Mouse (Mus musculus) heart, postnatal 0 days (tissue): ENCODE data around the gene Cpt2. TPM values are rescaled to one million over a fixed set of nuclear protein-coding genes. Genes with fewer than 3 reads are reported as not detected.
A peak's percentile ranks its signal among the peaks of the same experiment; 100 is the strongest.

Source experiments
- ATAC-seq: fragments of 200-750 bp; cut with Nextera tagmentation; 2 replicates; pipeline ENCODE4 v1.8.0; 2017; ENCODE audit warnings: low read depth, moderate number of reproducible peaks, moderate library complexity; ENCODE audit not compliant: insufficient read depth
- DNase-seq: peaks from one replicate; pipeline ENCODE4 v3.0.0-alpha.2; 2016; ENCODE audit warnings: low spot score
- H3K27ac ChIP-seq: fragments of 300-500 bp; sonication (generic); 2 replicates; pipeline ENCODE4 v1.5.1; 2014; ENCODE audit warnings: low read depth, mild to moderate bottlenecking
- H3K27me3 ChIP-seq: fragments of 300-500 bp; sonication (generic); 2 replicates; pipeline ENCODE4 v1.6.1; 2014; ENCODE audit warnings: low read length, mixed read lengths; ENCODE audit not compliant: control insufficient read depth, insufficient read depth
- H3K36me3 ChIP-seq: fragments of 300-500 bp; sonication (generic); replicated peaks from 2 replicates; pipeline ENCODE4 v1.6.1; 2014; ENCODE audit warnings: low read length, mixed read lengths; ENCODE audit not compliant: control insufficient read depth, insufficient read depth
- H3K4me1 ChIP-seq: fragments of 300-500 bp; sonication (generic); 2 replicates; pipeline ENCODE4 v1.6.1; 2014; ENCODE audit warnings: antibody characterized with exemption; ENCODE audit not compliant: control insufficient read depth, insufficient read depth
- H3K4me2 ChIP-seq: fragments of 300-500 bp; sonication (generic); 2 replicates; pipeline ENCODE4 v1.6.1; 2014; ENCODE audit warnings: low read depth, mild to moderate bottlenecking, low read length, moderate library complexity
- H3K4me3 ChIP-seq: fragments of 300-500 bp; sonication (generic); 2 replicates; pipeline ENCODE4 v1.5.1; 2014; ENCODE audit warnings: low read depth, low read length
- H3K9ac ChIP-seq: fragments of 300-500 bp; sonication (generic); replicated peaks from 2 replicates; pipeline ENCODE4 v1.6.1; 2014; ENCODE audit warnings: low read depth, low read length, mixed read lengths
- H3K9me3 ChIP-seq: fragments of 300-500 bp; sonication (generic); replicated peaks from 2 replicates; pipeline ENCODE4 v1.6.1; 2016; ENCODE audit warnings: low read length; ENCODE audit not compliant: control insufficient read depth
- CTCF ChIP-seq: IDR thresholded peaks from 2 replicates; pipeline ENCODE4 v1.5.1; 2016; ENCODE audit warnings: antibody characterized with exemption, control low read depth, low read depth
- EP300 ChIP-seq: IDR thresholded peaks from 2 replicates; pipeline ENCODE4 v1.6.1; 2016; ENCODE audit warnings: antibody characterized with exemption, low read depth
- WGBS: fragments of 180-500 bp; shearing (Covaris S2); extraction: QIAGEN DNeasy Blood & Tissue Kit; methylation state at CpG from one replicate; pipeline ENCODE4 v1.1.7; 2014; 5-methylcytosine and 5-hydroxymethylcytosine counted together
- polyA plus RNA-seq: library from polyadenylated mRNA; unstranded; fragments of >200 nt; fragmentation: Nextera tagmentation; extraction: Ambion mirVana; gene quantifications from 2 replicates; pipeline ENCODE4 v1.2.1, GENCODE M21; 2015
- total RNA-seq: library from RNA; depleted of rRNA; stranded (reverse); fragments of >200 nt; gene quantifications from 2 replicates; pipeline ENCODE4 v1.2.3, GENCODE M21; 2014; ENCODE audit warnings: low replicate concordance

The Cpt2 gene
- total and polyA plus RNA-seq, 2 experiments from 2014 or later = 159 to 160 TPM

GRCm38 (mm10) chr4:107892663-107893062 is 30.7 kb downstream of the Cpt2 start:
- H3K4me3 ChIP-seq = no peak overlapping the region
- no peaks in the 10 kb centered on the region for H3K27me3 ChIP-seq
- no peak overlapping the region for H3K9ac ChIP-seq
- ATAC-seq (no peak), DNase-seq (peak; percentile 34)
- 80% methylated on average over 2 of the region's 2 CpGs for WGBS
- TF ChIP-seq CTCF = peak; percentile 61
- no peak for TF ChIP-seq EP300
- H3K36me3 ChIP-seq = peaks cover 47% of the 10 kb centered on the region
- peaks cover 7% of the 10 kb centered on the region; the same call in 1 of the 2 replicates for H3K4me1 ChIP-seq
- no peaks in the 10 kb centered on the region for H3K9me3 ChIP-seq
- no peak overlapping the region for H3K27ac ChIP-seq
- H3K4me2 ChIP-seq = no peak overlapping the region

- Histone ChIP-seq H3K4me1 (peaks cover 7% of the 10 kb centered on the region; the same call in 1 of the 2 replicates), H3K9me3 (no peaks in the 10 kb centered on the region), H3K4me3 (peak within 1 kb of the TSS; percentile 68), H3K4me2 (peak within 1 kb of the TSS; percentile 70), H3K36me3 (peaks cover 37% of the 10 kb centered on the region), H3K27me3 (no peaks in the 10 kb centered on the region), H3K9ac (peak within 1 kb of the TSS; percentile 52), H3K27ac (peak within 1 kb of the TSS; percentile 74)
- ATAC-seq (peak; percentile 93), DNase-seq (peak; percentile 94)
- WGBS = under 1% methylated on average over 48 of the region's 48 CpGs
- no peak for TF ChIP-seq CTCF
- no peak for TF ChIP-seq EP300
Observed at GRCm38 (mm10) chr4:107889731-107890432, 33.5 kb downstream of the Cpt2 start, which contains the start of gene 0610037L13Rik. 0610037L13Rik (plus strand) TSS chr4:107889813.

- Histone ChIP-seq H3K4me1 (peaks cover 7% of the 10 kb centered on the region; the same call in 1 of the 2 replicates), H3K27me3 (no peaks in the 10 kb centered on the region), H3K36me3 (peaks cover 37% of the 10 kb centered on the region), H3K9me3 (no peaks in the 10 kb centered on the region), H3K9ac (peak overlapping the region; percentile 52), H3K4me2 (peak overlapping the region; percentile 70), H3K4me3 (peak overlapping the region; percentile 68), H3K27ac (peak overlapping the region; percentile 74)
- DNase-seq (no peak), ATAC-seq (peak; percentile 12; the same call in 1 of the 2 replicates)
- TF ChIP-seq EP300 = no peak
- TF ChIP-seq CTCF = no peak
- under 1% methylated on average over 12 of the region's 12 CpGs for WGBS
Observed at GRCm38 (mm10) chr4:107889385-107889730, 34.1 kb downstream of the Cpt2 start.

GRCm38 (mm10) chr4:107886371-107886770 is 37.0 kb downstream of the Cpt2 start:
- no peak overlapping the region for H3K27ac ChIP-seq
- no peaks in the 10 kb centered on the region for H3K27me3 ChIP-seq
- H3K4me1 ChIP-seq = peaks cover 7% of the 10 kb centered on the region; the same call in 1 of the 2 replicates
- TF ChIP-seq EP300 = no peak
- H3K9me3 ChIP-seq = no peaks in the 10 kb centered on the region
- peaks cover 50% of the 10 kb centered on the region for H3K36me3 ChIP-seq
- H3K4me2 ChIP-seq = no peak overlapping the region
- 82% methylated on average over 7 of the region's 7 CpGs for WGBS
- ATAC-seq = no peak
- H3K9ac ChIP-seq = no peak overlapping the region
- no peak for DNase-seq
- no peak overlapping the region for H3K4me3 ChIP-seq

- DNase-seq = no peak
- no peak overlapping the region for H3K9ac ChIP-seq
- ATAC-seq = no peak
- H3K4me3 ChIP-seq = no peak overlapping the region
- peaks cover 50% of the 10 kb centered on the region for H3K36me3 ChIP-seq
- H3K27ac ChIP-seq = no peak overlapping the region
- TF ChIP-seq EP300 (no peak), CTCF (no peak)
- WGBS = 91% methylated on average over 1 of the region's 1 CpGs
- no peaks in the 10 kb centered on the region for H3K27me3 ChIP-seq
- H3K4me2 ChIP-seq = no peak overlapping the region
- H3K9me3 ChIP-seq = no peaks in the 10 kb centered on the region
- peaks cover 8% of the 10 kb centered on the region for H3K4me1 ChIP-seq
Observed at GRCm38 (mm10) chr4:107881631-107882030, 41.8 kb downstream of the Cpt2 start.
